Mouse (Mus musculus) G1E (cell line): Measurements from ENCODE around the gene Gm20489.

ENCODE experiments used
- CTCF ChIP-seq: IDR thresholded peaks from 2 replicates; pipeline ENCODE4 v1.5.1; 2012; ENCODE audit warnings: low read depth, low read length, inconsistent platforms, mixed read lengths
- GATA2 ChIP-seq: IDR thresholded peaks from 2 replicates; pipeline ENCODE4 v1.6.1; 2012; ENCODE audit warnings: low read depth, low read length, inconsistent platforms, borderline replicate concordance
- POLR2AphosphoS5 ChIP-seq: IDR thresholded peaks from 2 replicates; pipeline ENCODE4 v1.6.1; 2012; ENCODE audit warnings: low read depth, low read length, inconsistent platforms; ENCODE audit not compliant: insufficient replicate concordance

DNA sequence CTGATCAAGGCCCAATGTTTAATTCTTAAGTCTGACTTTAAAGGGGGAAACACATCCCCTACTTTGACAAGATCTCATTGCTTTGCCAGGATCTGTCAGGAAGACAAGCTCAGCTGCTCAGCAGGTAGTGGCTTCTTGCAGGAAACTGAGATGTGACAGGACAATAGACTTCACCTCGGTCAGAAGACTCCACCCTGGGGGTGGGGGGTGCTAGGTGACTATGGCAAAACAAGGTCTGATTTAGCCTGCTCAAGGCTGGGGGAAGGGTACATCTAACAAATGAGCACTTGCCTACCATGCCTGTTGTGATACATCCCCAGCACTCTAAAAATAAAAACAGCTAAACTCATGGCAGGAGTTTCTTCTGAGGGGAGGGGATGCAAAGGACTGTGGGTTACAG, 23.8 kb downstream of the Gm20489 start:
- TF ChIP-seq CTCF (no peak), POLR2AphosphoS5 (no peak), GATA2 (no peak)
